Mouse (Mus musculus): ENCODE results near the gene Odf3.

Odf3 gene

GRCm38 (mm10) chr7:140844905-140845665, 2.5 kb upstream of the Odf3 start, which contains the start of gene Scgb1c1:
Gene Scgb1c1, plus strand, starts transcription at chr7:140845547.
- peak; percentile 91 for DNase-seq (ENCODE audit: low spot score)

- no peak for DNase-seq (ENCODE audit: low spot score)
Measured at GRCm38 (mm10) chr7:140845683-140846082, 1.9 kb upstream of the Odf3 start.

DNA sequence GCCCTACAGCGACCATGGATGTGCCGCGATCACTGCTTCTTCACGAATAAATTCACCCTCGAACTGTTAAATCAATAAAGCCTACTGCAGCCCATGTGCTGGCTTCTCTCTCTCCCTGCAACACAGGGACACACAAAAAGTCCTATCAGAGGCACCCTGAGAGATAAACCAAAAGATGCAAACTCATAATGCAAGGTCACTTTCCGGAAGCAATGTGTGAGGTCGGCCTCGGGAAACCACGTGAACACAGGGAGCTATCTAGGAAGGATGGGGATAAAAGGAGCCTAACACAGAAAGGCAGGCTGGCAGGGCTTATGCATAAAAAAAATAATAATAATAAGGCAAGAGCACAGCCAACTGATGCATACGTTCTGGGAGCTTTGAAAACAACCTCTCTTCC, 929 bp upstream of the Odf3 start:
- DNase-seq (ENCODE audit: low spot score): no peak

DNA sequence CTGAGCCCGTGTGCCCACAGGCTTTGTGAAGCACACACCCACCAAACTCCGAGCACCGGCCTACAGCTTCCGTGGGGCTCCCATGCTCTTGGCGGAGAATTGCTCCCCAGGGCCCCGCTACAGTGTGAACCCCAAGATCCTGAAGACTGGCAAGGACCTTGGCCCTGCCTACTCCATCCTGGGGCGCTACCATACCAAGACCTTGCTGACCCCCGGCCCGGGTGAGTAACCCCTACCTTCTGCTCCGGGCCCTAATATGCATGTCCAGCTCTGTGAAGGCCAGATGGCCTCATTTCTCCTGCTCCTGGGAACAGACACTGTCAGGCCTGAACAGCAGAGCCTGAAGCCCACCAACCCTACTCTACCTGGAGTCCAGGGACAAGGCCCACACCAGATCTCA, 986 bp downstream of the Odf3 start:
- no peak for DNase-seq (ENCODE audit: low spot score)

GRCm38 (mm10) chr7:140851916-140852315, 4.3 kb downstream of the Odf3 start:
- DNase-seq (ENCODE audit: low spot score): no peak

DNA sequence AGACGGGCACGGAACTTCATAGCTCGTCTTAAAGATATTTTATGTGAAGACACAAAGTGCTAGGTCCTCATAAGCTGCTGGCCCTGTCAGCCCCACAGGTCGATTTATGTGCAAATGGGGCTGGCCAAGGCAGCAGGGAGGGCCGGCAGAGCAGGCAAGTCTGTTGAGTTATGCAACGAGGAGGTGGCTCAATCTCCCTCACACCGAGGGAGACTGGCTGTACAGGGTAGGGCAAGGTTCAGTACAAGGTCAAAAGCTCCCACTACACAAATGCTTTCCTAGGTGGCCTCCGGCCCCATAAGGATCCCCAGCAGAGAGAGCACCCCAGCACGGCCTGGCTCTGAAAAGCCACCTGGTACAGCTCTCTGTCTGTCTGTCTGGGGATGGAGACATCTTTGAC, 5.8 kb downstream of the Odf3 start:
- DNase-seq (ENCODE audit: low spot score): no peak

DNA sequence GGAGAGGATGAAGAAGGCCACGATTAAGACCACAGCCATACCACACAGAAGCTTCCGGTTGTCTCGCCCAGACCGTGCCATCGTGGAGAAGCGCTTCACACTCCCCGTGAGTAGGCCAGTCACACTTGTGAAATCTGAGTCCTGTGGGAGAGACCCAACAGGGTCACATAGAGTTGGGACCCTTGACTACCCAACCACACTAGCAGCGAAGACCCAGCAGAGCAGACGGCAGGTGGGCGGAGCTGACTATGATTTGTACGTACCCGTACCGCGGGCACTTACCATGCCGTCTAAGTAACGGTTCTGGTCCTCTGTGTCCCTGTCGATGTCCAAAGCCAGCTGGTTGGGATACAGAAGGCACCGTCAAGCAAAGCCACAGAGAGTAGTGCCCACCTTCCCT, 6.9 kb downstream of the Odf3 start:
- no peak for DNase-seq (ENCODE audit: low spot score)

GRCm38 (mm10) chr7:140855181-140855580, 7.6 kb downstream of the Odf3 start:
- no peak for DNase-seq (ENCODE audit: low spot score)

DNA sequence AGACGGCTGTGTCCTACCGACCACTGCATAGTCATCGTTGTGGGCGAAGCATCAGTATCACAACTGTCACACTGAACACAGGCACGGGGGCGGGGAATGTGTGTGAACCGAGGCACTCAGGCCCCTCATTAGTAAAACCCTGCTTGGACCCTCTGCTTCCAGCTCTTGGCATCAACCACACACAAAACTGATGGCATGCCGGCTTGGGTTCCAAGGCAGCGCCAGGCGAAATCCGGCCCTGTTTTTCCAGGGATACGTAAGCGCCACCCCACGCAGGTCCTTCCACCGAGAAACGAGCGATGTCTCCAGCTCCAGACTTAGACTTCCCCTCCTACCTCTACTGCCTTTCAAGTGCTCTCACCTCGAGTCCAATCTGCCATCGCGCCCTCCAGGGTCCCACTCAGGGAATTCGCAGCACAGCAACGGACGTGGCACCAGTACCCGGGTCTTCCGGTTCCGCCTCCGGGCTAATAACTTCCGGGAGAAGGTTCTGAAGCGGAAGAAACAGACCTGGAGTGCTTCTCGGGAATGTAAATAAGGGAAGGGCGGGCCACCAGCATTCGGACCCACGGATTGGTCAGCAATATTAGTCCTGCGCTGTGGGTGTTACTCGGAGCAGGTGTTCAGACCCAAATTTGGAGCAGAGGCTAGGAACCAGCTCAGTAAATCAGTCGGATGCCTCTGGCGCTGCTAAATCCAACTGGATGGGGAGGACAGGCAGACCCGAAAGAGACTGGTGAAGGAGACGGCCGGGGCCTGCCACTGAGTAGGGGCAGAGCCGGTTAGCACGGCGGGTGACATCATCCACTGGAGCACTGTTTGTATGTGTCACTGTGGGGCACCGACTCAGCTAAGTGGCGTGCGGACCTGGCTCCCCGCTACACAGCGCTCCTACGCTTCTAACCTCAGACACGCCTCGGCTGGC, 8.5 kb downstream of the Odf3 start, which contains the start of gene Gm45785:
TSS of gene Gm45785 (minus strand) at position 472 of the 925 bp plus-strand sequence.
- DNase-seq (ENCODE audit: low spot score): peak; percentile 91

DNA sequence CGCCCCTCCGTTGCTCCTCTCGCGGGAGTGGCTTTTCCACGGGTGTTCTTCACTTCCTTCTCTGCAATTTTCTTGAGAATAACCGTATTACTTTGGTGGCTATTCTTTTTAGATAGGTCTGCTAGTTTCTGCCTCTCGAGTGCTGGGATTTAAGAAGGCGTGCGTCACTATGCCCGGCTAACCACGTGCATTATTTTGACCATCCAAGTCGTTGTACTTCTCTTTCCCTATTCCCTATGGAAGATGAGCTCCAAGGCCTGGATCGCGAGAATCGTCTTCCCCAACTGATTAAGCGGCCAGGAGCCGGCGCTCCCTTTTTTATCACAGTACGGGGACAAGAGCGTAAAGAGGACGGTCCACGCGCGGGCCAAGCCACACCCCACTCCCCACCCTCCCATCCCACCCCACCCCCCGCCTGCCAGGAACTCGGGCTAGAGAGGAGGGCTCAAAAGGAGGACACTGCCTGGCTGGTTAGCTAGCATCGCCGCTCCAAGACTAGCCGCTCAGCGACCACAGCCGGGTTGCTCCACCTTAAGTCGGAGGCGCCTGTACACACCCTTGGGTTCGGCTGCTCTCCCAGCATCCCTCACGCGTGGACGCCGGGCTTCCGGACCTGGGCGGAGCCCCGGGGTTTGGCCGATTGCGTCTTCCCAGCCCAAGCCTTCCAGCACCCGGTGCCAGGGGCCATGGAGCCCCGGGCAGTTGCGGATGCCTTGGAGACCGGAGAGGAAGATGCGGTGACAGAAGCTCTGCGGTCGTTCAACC, 9.4 kb downstream of the Odf3 start, which contains the start of gene Ric8a:
TSS of gene Ric8a (plus strand) at position 173 of the 765 bp plus-strand sequence.
- DNase-seq (ENCODE audit: low spot score): peak; percentile 83

GRCm38 (mm10) chr7:140857550-140858505, 10.2 kb downstream of the Odf3 start, which contains the start of gene Bet1l:
Gene Bet1l, minus strand, starts transcription at chr7:140857577.
- DNase-seq (ENCODE audit: low spot score): no peak

- DNase-seq (ENCODE audit: low spot score): no peak
Measured at GRCm38 (mm10) chr7:140858746-140859145, 11.1 kb downstream of the Odf3 start.

- DNase-seq (ENCODE audit: low spot score): no peak
Measured at GRCm38 (mm10) chr7:140859997-140860396, 12.4 kb downstream of the Odf3 start.

DNA sequence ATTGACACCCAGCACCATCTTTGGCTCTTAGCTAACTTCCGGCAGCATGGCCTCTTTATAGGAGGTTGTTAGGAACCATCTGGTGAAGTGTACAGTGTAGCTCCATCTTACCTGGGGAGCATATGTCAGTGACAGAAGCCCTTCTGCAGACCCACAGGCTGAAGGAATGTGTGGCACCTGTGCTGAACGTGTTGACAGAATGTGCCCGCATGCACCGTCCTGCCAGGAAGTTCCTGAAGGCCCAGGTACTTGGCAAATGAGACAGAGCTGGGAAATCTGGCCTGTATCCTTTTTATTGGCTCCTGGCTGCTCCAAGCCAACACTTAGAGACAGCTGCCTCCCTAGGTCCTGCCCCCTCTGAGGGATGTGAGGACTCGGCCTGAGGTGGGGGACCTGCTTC, 13.1 kb downstream of the Odf3 start:
- no peak for DNase-seq (ENCODE audit: low spot score)

DNA sequence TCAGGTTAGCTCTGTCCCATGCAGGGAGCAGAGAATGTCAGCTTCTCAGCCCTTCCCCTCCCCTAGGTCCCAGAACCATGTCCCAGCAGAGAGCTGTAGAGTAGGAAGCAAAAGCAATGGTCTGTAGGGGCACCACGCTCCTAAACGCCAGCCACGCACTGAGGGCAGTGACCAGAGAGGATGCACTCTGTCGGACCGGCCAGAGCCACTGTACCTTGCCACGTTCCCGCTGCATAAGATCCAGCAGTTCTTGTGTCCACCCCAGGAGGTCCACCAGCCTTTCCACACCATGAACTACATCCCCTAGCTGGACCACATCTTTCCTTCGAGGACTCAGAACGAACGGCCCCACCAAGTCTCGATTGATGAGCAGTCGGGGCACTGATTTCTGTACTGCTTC, 17.2 kb downstream of the Odf3 start:
- no peak for DNase-seq (ENCODE audit: low spot score)

GRCm38 (mm10) chr7:140874224-140874623, 26.6 kb downstream of the Odf3 start:
- DNase-seq (ENCODE audit: low spot score): no peak

DNA sequence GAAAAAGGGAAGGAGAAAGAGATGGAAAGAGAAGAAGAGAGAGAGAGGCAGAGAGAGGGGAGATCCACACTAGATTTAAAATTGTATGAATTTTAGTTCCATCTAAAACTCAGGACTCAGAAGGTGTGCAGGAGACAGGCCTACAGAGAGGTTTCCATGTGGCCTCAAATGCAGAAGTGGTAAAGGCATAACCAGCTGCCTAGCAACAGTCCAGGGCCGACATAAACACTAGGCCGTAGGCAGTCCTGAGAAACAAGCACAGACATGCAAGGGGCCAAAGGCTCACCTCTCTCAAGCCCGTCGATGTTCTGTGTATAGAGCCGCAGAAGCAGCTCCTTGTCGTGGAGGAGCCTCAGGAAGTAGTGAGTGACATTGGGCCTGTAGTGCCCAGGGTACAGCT, 29.8 kb downstream of the Odf3 start:
- no peak for DNase-seq (ENCODE audit: low spot score)

- DNase-seq (ENCODE audit: low spot score): no peak
Measured at GRCm38 (mm10) chr7:140879355-140879754, 31.8 kb downstream of the Odf3 start.

DNA sequence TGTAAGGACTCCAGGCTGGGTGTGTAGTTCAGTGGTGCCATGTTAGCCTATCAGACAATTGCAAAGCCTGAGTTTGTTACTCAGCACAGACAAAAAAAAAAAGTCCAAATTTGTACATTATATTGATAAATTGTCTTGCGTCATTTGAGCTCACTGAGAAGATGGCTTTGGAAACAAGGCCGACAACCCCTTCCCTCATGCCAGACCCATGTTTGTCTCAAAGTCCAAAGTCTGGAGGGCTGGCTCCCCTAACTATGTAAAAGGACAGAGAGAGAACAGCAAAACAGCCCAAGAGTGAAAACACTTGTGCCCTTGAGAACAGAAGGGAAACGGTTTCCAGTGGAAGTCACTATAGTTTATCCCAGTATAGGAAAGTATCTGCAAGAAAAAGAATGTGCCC, 32.8 kb downstream of the Odf3 start:
- DNase-seq (ENCODE audit: low spot score): no peak

DNA sequence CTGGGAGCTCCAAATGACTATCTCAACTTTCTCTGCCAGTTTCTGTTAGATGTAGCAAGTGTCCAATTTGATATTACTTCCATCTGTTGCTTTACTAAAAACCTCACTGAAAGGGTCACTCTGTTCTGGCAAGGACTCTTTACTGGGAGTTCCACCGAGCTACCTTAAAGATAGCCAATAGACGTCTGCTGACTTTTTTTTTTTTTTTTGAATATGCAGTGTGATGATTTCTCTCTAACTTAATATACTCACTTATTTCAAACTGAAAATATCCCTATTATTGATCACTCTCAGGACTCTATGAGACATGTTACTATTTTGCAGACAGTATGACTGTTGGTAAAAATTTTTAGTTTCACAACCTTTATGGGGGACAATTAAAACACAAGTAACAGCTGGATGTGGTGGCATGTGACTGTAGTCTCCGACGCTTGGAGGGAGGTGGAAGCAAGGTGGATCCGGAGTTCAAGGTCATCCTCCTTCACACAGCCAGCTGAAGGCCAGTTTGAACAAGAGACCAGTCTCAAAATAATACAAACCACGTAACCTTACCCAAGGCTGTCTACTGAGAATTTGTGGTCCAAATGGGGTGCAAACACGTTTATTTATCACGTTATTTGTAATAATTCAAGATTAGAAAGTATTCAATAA, 33.4 kb downstream of the Odf3 start:
- DNase-seq (ENCODE audit: low spot score): peak; percentile 7
